Mouse (Mus musculus) heart, embryonic 14.5 days (tissue): ENCODE measurements around the gene Sbk2. TPM values are rescaled to one million over a fixed set of nuclear protein-coding genes. Genes with fewer than 3 reads are reported as not detected.
A peak's percentile ranks its signal among the peaks of the same experiment; 100 is the strongest.

ENCODE experiments used
- ATAC-seq: fragments of 200-750 bp; cut with Nextera tagmentation; 2 replicates; pipeline ENCODE4 v1.8.0; 2017; ENCODE audit warnings: low read depth, moderate TSS enrichment; ENCODE audit not compliant: insufficient number of reproducible peaks, insufficient read depth, low FRiP score
- H3K27ac ChIP-seq, 2 experiments: fragments of 200-500 bp in 1 of 2; fragments of 300-500 bp in 1 of 2; sonication (generic) in 1 of 2; replicated peaks in 1 of 2; 2 replicates each; pipeline ENCODE4 v1.5.1; 2012 to 2014; ENCODE audit warnings: low read depth in 2 of 2, low read length in 2 of 2, control low read depth in 1 of 2, mild to moderate bottlenecking in 1 of 2, mixed read lengths in 1 of 2; ENCODE audit not compliant: control insufficient read depth in 1 of 2, insufficient read depth in 1 of 2
- H3K27me3 ChIP-seq: fragments of 300-500 bp; sonication (generic); 2 replicates; pipeline ENCODE4 v1.6.1; 2014; ENCODE audit warnings: mild to moderate bottlenecking, low read length, control low read depth; ENCODE audit not compliant: control insufficient read depth, insufficient read depth
- H3K36me3 ChIP-seq: fragments of 300-500 bp; sonication (generic); 2 replicates; pipeline ENCODE4 v1.6.1; 2014; ENCODE audit warnings: mild to moderate bottlenecking, control low read depth, low read length, mixed read lengths; ENCODE audit not compliant: control insufficient read depth, insufficient read depth
- H3K4me1 ChIP-seq, 2 experiments: fragments of 200-500 bp in 1 of 2; fragments of 300-500 bp in 1 of 2; sonication (generic) in 1 of 2; 2 replicates each; pipeline ENCODE4 v1.6.1; 2012 to 2014; ENCODE audit warnings: low read length in 2 of 2, control low read depth in 1 of 2, mixed read lengths in 1 of 2; ENCODE audit not compliant: control insufficient read depth in 2 of 2, insufficient read depth in 2 of 2
- H3K4me2 ChIP-seq: fragments of 300-500 bp; sonication (generic); 2 replicates; pipeline ENCODE4 v1.6.1; 2014; ENCODE audit warnings: mild to moderate bottlenecking, low read length
- H3K4me3 ChIP-seq, 2 experiments: fragments of 200-500 bp in 1 of 2; fragments of 300-500 bp in 1 of 2; sonication (generic) in 1 of 2; 2 replicates each; pipeline ENCODE4 v1.5.1; 2012 to 2014; ENCODE audit warnings: low read length in 2 of 2, mild to moderate bottlenecking in 2 of 2, control low read depth in 1 of 2, low read depth in 1 of 2, moderate library complexity in 1 of 2; ENCODE audit not compliant: control insufficient read depth in 1 of 2, insufficient read depth in 1 of 2
- H3K9ac ChIP-seq: fragments of 300-500 bp; sonication (generic); 2 replicates; pipeline ENCODE4 v1.6.1; 2014; ENCODE audit warnings: mild to moderate bottlenecking, low read length
- H3K9me3 ChIP-seq: fragments of 300-500 bp; sonication (generic); 2 replicates; pipeline ENCODE4 v1.6.1; 2016; ENCODE audit warnings: low read length, control low read depth; ENCODE audit not compliant: control insufficient read depth
- WGBS: fragments of 180-500 bp; shearing (Covaris S2); extraction: QIAGEN DNeasy Blood & Tissue Kit; methylation state at CpG from one replicate; pipeline ENCODE4 v1.1.7; 2014; 5-methylcytosine and 5-hydroxymethylcytosine counted together
- polyA plus RNA-seq: library from polyadenylated mRNA; unstranded; fragments of >200 nt; fragmentation: Nextera tagmentation; extraction: Ambion mirVana; gene quantifications from 2 replicates; pipeline ENCODE4 v1.2.1, GENCODE M21; 2014

Gene Sbk2
- polyA plus RNA-seq, 1 experiment from 2014 or later = 8.1 TPM

- no peaks in the 10 kb centered on the region for H3K27me3 ChIP-seq
- no peak overlapping the region for H3K4me2 ChIP-seq
- H3K9me3 ChIP-seq = no peaks in the 10 kb centered on the region
- no peak for ATAC-seq
- H3K36me3 ChIP-seq = peaks cover 3% of the 10 kb centered on the region
- WGBS = 48% methylated on average over 5 of the region's 5 CpGs
- H3K9ac ChIP-seq = no peak overlapping the region
- H3K4me3 ChIP-seq = no peak overlapping the region
- peaks cover 4 to 13% of the 10 kb centered on the region in 2 experiments; a peak in 3 of 4 replicates for H3K4me1 ChIP-seq
- H3K27ac ChIP-seq = no peak overlapping the region
These were observed 52.0 kb downstream of the Sbk2 start for GRCm38 (mm10) chr7:4912248-4912647.

GRCm38 (mm10) chr7:4911561-4911960 lies 52.6 kb downstream of the Sbk2 start:
- no peaks in the 10 kb centered on the region for H3K9me3 ChIP-seq
- H3K4me1 ChIP-seq = peaks cover 5 to 10% of the 10 kb centered on the region in 2 experiments; a peak in 3 of 4 replicates
- ATAC-seq = no peak
- H3K36me3 ChIP-seq = no peaks in the 10 kb centered on the region
- H3K27me3 ChIP-seq = no peaks in the 10 kb centered on the region
- no peak overlapping the region for H3K4me2 ChIP-seq
- WGBS = 30% methylated on average over 9 of the region's 9 CpGs
- no peak overlapping the region for H3K4me3 ChIP-seq
- no peak overlapping the region for H3K27ac ChIP-seq
- H3K9ac ChIP-seq = no peak overlapping the region

DNA sequence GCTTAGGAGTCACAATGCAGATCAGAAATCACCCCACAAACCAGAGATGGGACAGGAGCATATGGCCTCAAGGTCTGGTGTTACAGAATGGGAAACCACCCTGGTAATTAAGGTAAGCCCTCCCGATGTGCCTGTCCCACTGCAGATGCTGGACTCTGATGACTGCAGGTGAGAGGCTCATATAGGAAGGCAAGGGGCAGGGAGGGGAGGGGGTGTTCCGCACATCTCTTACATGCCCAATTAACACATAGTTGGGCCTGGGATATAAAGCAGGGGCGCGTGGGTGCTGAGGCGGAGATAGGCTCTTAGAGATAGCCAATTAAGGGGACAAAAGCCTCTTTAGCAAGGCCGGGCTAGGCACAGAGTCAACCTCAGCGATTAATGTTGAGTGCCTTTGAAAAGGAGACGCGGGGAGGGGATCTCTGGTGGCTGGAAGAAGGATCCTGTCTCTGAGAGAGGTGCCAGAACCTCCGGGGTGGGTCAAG lies 57.7 kb downstream of the Sbk2 start, which contains the start of gene Gm36210:
Gene Gm36210, minus strand, starts transcription at position 51 of the 485 bp plus-strand sequence.
- H3K9ac ChIP-seq = peak within 1 kb of the TSS; percentile 30; the same call in 1 of the 2 replicates
- no peak within 1 kb of the TSS for H3K4me2 ChIP-seq
- H3K4me3 ChIP-seq = no peak within 1 kb of the TSS
- H3K9me3 ChIP-seq = no peaks in the 10 kb centered on the region
- no peak; the same call in 1 of the 2 replicates for ATAC-seq
- no peaks in the 10 kb centered on the region for H3K36me3 ChIP-seq
- H3K4me1 ChIP-seq = peaks cover 3% of the 10 kb centered on the region in 2 experiments; a peak in 1 of 4 replicates
- WGBS = 27% methylated on average over 10 of the region's 10 CpGs
- no peaks in the 10 kb centered on the region for H3K27me3 ChIP-seq
- H3K27ac ChIP-seq = no peak within 1 kb of the TSS

- Histone ChIP-seq H3K27me3 (no peaks in the 10 kb centered on the region), H3K36me3 (no peaks in the 10 kb centered on the region), H3K4me3 (no peak overlapping the region), H3K27ac (no peak overlapping the region), H3K9me3 (0 out of 2 replicates have a peak, but pooled peaks cover 4% of the 10 kb centered on the region), H3K4me2 (no peak overlapping the region), H3K4me1 (peaks cover 6 to 20% of the 10 kb centered on the region in 2 experiments; a peak in 3 of 4 replicates), H3K9ac (no peak overlapping the region)
- ATAC-seq = no peak
- 73% methylated on average over 9 of the region's 9 CpGs for WGBS
These were observed 61.8 kb downstream of the Sbk2 start for GRCm38 (mm10) chr7:4902404-4902803.

DNA sequence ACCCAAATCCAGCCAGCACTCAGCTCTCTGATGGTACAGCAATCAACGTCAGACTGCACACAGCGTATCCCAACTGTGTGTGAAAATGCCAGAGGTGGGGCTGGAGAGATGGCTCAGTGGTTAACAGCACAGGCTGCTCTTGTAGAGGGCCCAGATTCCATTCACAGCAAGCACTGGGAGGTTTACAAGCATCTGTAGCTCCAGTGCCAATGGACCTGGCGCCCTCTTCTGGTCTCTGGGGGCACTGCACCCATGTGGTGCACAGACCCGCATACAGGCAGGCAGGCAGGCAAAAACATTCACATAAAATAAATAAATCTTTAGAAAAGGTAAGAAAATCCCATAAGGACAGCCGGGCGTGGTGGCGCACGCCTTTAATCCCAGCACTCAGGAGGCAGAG lies 63.0 kb downstream of the Sbk2 start:
- peaks cover 3 to 17% of the 10 kb centered on the region in 2 experiments; a peak in 3 of 4 replicates for H3K4me1 ChIP-seq
- 0 out of 2 replicates have a peak, but pooled peaks cover 4% of the 10 kb centered on the region for H3K9me3 ChIP-seq
- H3K9ac ChIP-seq = no peak overlapping the region
- ATAC-seq = no peak
- H3K4me3 ChIP-seq = peak overlapping the region in 1 of 2 experiments; percentile 39; a peak in 1 of 4 replicates
- H3K27ac ChIP-seq = peak overlapping the region in 1 of 2 experiments; percentile 79; a peak in 1 of 4 replicates
- peak overlapping the region; percentile 70 for H3K4me2 ChIP-seq
- WGBS = 54% methylated on average over 8 of the region's 8 CpGs
- H3K27me3 ChIP-seq = no peaks in the 10 kb centered on the region
- H3K36me3 ChIP-seq = no peaks in the 10 kb centered on the region

- Histone ChIP-seq H3K27me3 (no peaks in the 10 kb centered on the region), H3K9ac (peak overlapping the region; percentile 64)
These were observed 63.7 kb downstream of the Sbk2 start for GRCm38 (mm10) chr7:4900523-4900851.

GRCm38 (mm10) chr7:4899649-4900522 lies 64.3 kb downstream of the Sbk2 start:
- peak overlapping the region; percentile 33 to 79; a peak in 3 of 4 replicates for H3K27ac ChIP-seq
- H3K4me3 ChIP-seq = peak overlapping the region; percentile 28 to 39
- 0 out of 2 replicates have a peak, but pooled peaks cover 4% of the 10 kb centered on the region for H3K9me3 ChIP-seq
- peak overlapping the region; percentile 64 for H3K9ac ChIP-seq
- no peaks in the 10 kb centered on the region for H3K27me3 ChIP-seq
- no peaks in the 10 kb centered on the region for H3K36me3 ChIP-seq
- peak overlapping the region; percentile 70 for H3K4me2 ChIP-seq
- ATAC-seq = peak; percentile 70; the same call in 1 of the 2 replicates
- peaks cover 3 to 17% of the 10 kb centered on the region in 2 experiments; a peak in 3 of 4 replicates for H3K4me1 ChIP-seq
- WGBS = 5% methylated on average over 19 of the region's 19 CpGs

More at GRCm38 (mm10) chr7:4900523-4900851, 63.7 kb downstream of the Sbk2 start:
- H3K4me1 ChIP-seq = peaks cover 3 to 17% of the 10 kb centered on the region in 2 experiments; a peak in 3 of 4 replicates
- no peaks in the 10 kb centered on the region for H3K36me3 ChIP-seq
- H3K9me3 ChIP-seq = 0 out of 2 replicates have a peak, but pooled peaks cover 4% of the 10 kb centered on the region
- H3K4me2 ChIP-seq = peak overlapping the region; percentile 70
- H3K27ac ChIP-seq = peak overlapping the region; percentile 33 to 79; a peak in 3 of 4 replicates
- WGBS = 17% methylated on average over 11 of the region's 11 CpGs
- peak overlapping the region; percentile 14 to 39 for H3K4me3 ChIP-seq
- ATAC-seq = no peak
